ENCODE assay signal across 10 mouse cellular contexts in genomic region chr12:110376062-110376837, GRCm38 (mm10).
DNase-seq lines count a peak whose midpoint lies in the region; ATAC-seq and TF ChIP-seq lines count a peak whose summit lies in the region.
"Had no signal": no experiment of that assay in that cellular context is flagged by ENCODE, and none has a peak within 500 bp of the region (broad histone marks: within the 10 kb centered on the region; RNA-seq: fewer than 3 reads in every experiment).

No protein-coding gene starts in this region.

- H3K27me3 ChIP-seq in ES-Bruce4 (ENCODE audit: control insufficient read depth, insufficient read depth, low read length, poor library complexity, severe bottlenecking): no peaks in the 10 kb centered on the region
- peaks cover 3% of the 10 kb centered on the region; the same call in 1 of the 2 replicates for H3K27me3 ChIP-seq in hindbrain, embryonic 14.5 days (ENCODE audit: control insufficient read depth, insufficient read depth, low read length)

- no peak for ATAC-seq in hindbrain, embryonic 14.5 days (ENCODE audit: low FRiP score)
- ATAC-seq in inflammation-experienced regulatory T-cells, adult 6 months: no peak

- H3K27ac ChIP-seq in left cerebral cortex, adult 2 months: no peak overlapping the region
- H3K27ac ChIP-seq in ES-Bruce4 (ENCODE audit: insufficient read depth, low read length): no peak overlapping the region
- H3K27ac ChIP-seq in hindbrain, embryonic 14.5 days: no peak overlapping the region

- DNase-seq in embryo, embryonic 10 days (ENCODE audit: low spot score): peak; percentile 36
- DNase-seq in embryo, embryonic 9.5 days (ENCODE audit: extremely low spot score): no peak
- DNase-seq in left cerebral cortex, adult 2 months (ENCODE audit: extremely low spot score in 1 of 2, low spot score in 2 of 2): peak in 1 of 2 experiments; percentile 52
- DNase-seq in left cerebral cortex, adult 9 months (ENCODE audit: low spot score in 2 of 2): no peak
- DNase-seq in hindbrain, embryonic 14.5 days (ENCODE audit: low spot score): peak; percentile 49
- no peak for DNase-seq in testis, postnatal 14 days (ENCODE audit: low spot score)
- DNase-seq: cerebellum, postnatal 36 days had no signal

- no peaks in the 10 kb centered on the region for H3K4me1 ChIP-seq in ES-Bruce4 (ENCODE audit: control insufficient read depth, insufficient read depth, low read length)
- peaks cover 18% of the 10 kb centered on the region for H3K4me1 ChIP-seq in hindbrain, embryonic 14.5 days (replicated peaks; ENCODE audit: control insufficient read depth, insufficient read depth, low read length)

- no peaks in the 10 kb centered on the region for H3K36me3 ChIP-seq in ES-Bruce4 (ENCODE audit: control insufficient read depth, insufficient read depth, low read length, poor library complexity, severe bottlenecking)
- H3K36me3 ChIP-seq in hindbrain, embryonic 14.5 days (replicated peaks; ENCODE audit: control insufficient read depth, insufficient read depth): no peaks in the 10 kb centered on the region
- H3K36me3 ChIP-seq: G1E had no signal

- H3K9me3 ChIP-seq in ES-Bruce4 (replicated peaks; ENCODE audit: control insufficient read depth, insufficient read depth, low read length, poor library complexity, severe bottlenecking): no peaks in the 10 kb centered on the region
- no peaks in the 10 kb centered on the region for H3K9me3 ChIP-seq in hindbrain, embryonic 14.5 days (ENCODE audit: control insufficient read depth, low read length)

- no peak overlapping the region for H3K9ac ChIP-seq in ES-Bruce4 (ENCODE audit: low read depth, poor library complexity, severe bottlenecking)
- H3K9ac ChIP-seq in hindbrain, embryonic 14.5 days: no peak overlapping the region

- TF ChIP-seq EP300 in ES-Bruce4 (IDR thresholded peaks at IDR 0.05; ENCODE audit: insufficient read depth, low read depth, low read length): no peak

- 27% methylated on average over 7 of the region's 7 CpGs for WGBS in hindbrain, embryonic 14.5 days

- no peak for TF ChIP-seq POLR2A in ES-Bruce4 (IDR thresholded peaks at IDR 0.05; ENCODE audit: insufficient read depth, low read length)

- H3K4me2 ChIP-seq in hindbrain, embryonic 14.5 days (replicated peaks): no peak overlapping the region

- intact Hi-C loops in left cerebral cortex, adult 2 months (cut with DNase I): loop anchor here (5.0 kb wide), 4 partner anchors 624 to 1474 kb away; no protein-coding TSS in a partner anchor

- no peak overlapping the region for H3K4me3 ChIP-seq in left cerebral cortex, adult 2 months
- H3K4me3 ChIP-seq in ES-Bruce4 (ENCODE audit: low read depth, low read length): no peak overlapping the region
- H3K4me3 ChIP-seq in hindbrain, embryonic 14.5 days (replicated peaks; ENCODE audit: low read length): no peak overlapping the region

- TF ChIP-seq CTCF in left cerebral cortex, adult 2 months (IDR thresholded peaks at IDR 0.05): peak; percentile 57
- TF ChIP-seq CTCF in ES-Bruce4 (IDR thresholded peaks at IDR 0.05; ENCODE audit: low read depth, low read length): peak; percentile 58

Comparison
In these comparisons a context has a peak if more than half of its experiments do, and no peak if none do; other contexts are left out.
1. DNase-seq: peak in embryo, embryonic 10 days (single experiment) and hindbrain, embryonic 14.5 days (single experiment); none in embryo, embryonic 9.5 days (single experiment), left cerebral cortex, adult 9 months (0 of 2) and testis, postnatal 14 days (single experiment).